Mouse (Mus musculus) left cerebral cortex, adult 9 months (tissue): ENCODE results near the gene Olfr362.
"Not testable (repeated sequence)": the region's sequence is repeated elsewhere in the genome, so short reads cannot be mapped to it uniquely, and the experiment has no call there.

Experiments
- DNase-seq, 2 experiments: peaks; one replicate each; pipeline ENCODE4 v3.0.0; 2022; ENCODE audit warnings: low spot score in 2 of 2

Olfr362 gene

DNA sequence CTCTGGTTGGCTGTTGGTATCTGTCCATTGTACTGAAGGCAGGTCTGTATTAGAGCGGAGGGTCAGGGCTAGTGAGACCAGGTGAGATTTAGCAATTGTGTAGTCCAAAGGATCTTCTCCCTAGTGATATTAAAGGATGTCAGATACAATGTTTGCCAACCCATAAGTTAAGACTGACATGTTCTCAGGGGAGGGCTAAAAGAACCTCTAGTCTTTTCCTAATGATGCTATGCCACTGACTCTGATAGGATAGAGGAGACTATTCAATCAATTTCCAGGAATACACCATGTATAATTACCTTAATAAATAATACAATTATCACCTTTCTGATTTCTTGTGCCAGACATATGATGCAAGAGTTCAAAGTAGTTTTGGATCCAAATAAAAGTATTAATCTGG lies at the start of gene Olfr362:
Gene Olfr362, minus strand, starts transcription at position 101 of the 400 bp plus-strand sequence.
- DNase-seq, result no peak

- no peak for DNase-seq
These were observed 21.3 kb upstream of the Olfr362 start, which contains the start of gene Olfr364-ps1 for GRCm38 (mm10) chr2:37139022-37139421. Gene Olfr364-ps1 (plus strand): TSS chr2:37139322.

GRCm38 (mm10) chr2:37089190-37089589 lies 28.5 kb downstream of the Olfr362 start, which contains the start of gene Olfr361:
Gene Olfr361 (minus strand): TSS chr2:37089290.
- DNase-seq, result not testable (repeated sequence)

GRCm38 (mm10) chr2:37065446-37065845 lies 52.3 kb downstream of the Olfr362 start, which contains the start of gene Olfr360:
Gene Olfr360 (plus strand): TSS chr2:37065746.
- DNase-seq, result no peak
